Mouse (Mus musculus) liver, postnatal 0 days (tissue): Measurements from ENCODE around the gene Prpf8.

ENCODE experiments used
- CTCF ChIP-seq: sonication (generic); IDR thresholded peaks from 2 replicates; pipeline ENCODE4 v1.5.1; 2016; ENCODE audit warnings: antibody characterized with exemption, low read depth
- EP300 ChIP-seq: IDR thresholded peaks from 2 replicates; pipeline ENCODE4 v1.6.1; 2016; ENCODE audit warnings: antibody characterized with exemption, low read depth, mild to moderate bottlenecking

DNA sequence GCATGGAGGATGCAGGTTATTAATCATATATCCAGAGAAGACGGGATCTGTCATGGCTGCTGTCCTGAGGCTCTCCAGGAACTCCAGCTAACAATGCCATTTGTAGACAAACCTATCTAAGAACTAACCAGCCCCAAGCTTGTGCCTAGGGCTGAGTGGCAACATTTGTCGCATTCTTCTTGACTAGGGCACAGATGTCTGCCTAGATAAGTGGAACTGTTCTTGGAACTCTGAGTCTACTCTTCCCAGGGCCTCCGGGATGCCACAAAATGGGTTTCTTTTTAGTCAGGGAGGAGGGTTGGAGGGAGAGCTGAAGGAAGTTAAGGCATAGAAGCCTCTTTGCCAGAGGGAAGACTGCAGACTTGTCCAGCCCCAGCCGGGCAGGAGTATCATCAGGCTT lies 59.4 kb downstream of the Prpf8 start:
- TF ChIP-seq CTCF: no peak
- TF ChIP-seq EP300: no peak
